Mouse (Mus musculus) left cerebral cortex, postnatal 36 days (tissue): ENCODE data around the gene Cfap43. TPM values are rescaled to one million over a fixed set of nuclear protein-coding genes. Genes with fewer than 3 reads are reported as not detected.

Experiments
- DNase-seq, 2 experiments: peaks; one replicate each; pipeline ENCODE4 v3.0.0; 2021 to 2022; ENCODE audit warnings: low spot score in 2 of 2, mixed read lengths in 1 of 2
- intact Hi-C: fragments of 180-260 bp; cut with DNase I; formaldehyde crosslinking; loops from one replicate; pipeline ENCODE4 v1.15.1; 2025
- microRNA-seq: library from miRNA; unstranded; fragments of <30 nt; microRNA quantifications from one replicate; pipeline ENCODE4 v1.2.0, GENCODE M21; 2022
- total RNA-seq, 2 experiments: library from RNA; stranded (reverse); gene quantifications; 2 replicates each; pipeline ENCODE4 v1.2.3; 2021

Cfap43 gene
- total RNA-seq, 2 experiments from 2014 or later: 0.29 to 0.39 TPM

DNA sequence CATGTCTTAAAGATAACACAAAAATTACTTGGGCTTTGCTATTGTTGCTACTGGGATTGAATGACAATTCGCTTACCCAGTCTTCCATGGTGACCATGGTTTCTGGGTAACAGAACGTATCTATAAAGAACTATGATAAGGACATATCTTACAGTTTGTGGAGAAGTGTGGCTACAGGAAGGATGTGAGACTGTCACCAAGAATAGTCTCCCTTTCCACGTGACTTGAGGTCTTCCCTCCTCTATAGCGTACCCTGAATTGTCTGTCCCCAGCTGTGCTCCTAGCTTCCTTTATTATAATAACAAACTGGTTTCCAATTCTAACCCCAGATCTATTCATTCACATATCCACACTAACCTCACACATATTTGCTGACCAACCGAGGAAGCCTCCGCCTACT is 223.4 kb downstream of the Cfap43 start:
- no peak for DNase-seq
- intact Hi-C loops: no loop called here

- intact Hi-C loops: no loop called here
- no peak for DNase-seq
Observed at GRCm38 (mm10) chr19:47691994-47692393, 227.1 kb downstream of the Cfap43 start, which contains the start of gene Col17a1. Col17a1 (minus strand) TSS chr19:47692094.

GRCm38 (mm10) chr19:47689592-47689991 is 229.5 kb downstream of the Cfap43 start:
- intact Hi-C loops: no loop called here
- no peak for DNase-seq

Small RNA genes lying within 50 kb of the gene (microRNA-seq; reads per million reads assigned to microRNA genes)
- gene Gm22240: not detected
- not detected for gene Mir8090

Other genes starting within 250 kb of the Cfap43 start
- under 1 TPM; 0.32 TPM for gene Col17a1, start 227.2 kb downstream of the Cfap43 start, total RNA-seq
- gene Sfr1, start 187.6 kb downstream of the Cfap43 start, total RNA-seq: 10 to 100 TPM; 83.9 to 90.7 TPM
- 10 to 100 TPM; 46.6 to 50.3 TPM for gene Gsto1, start 64.3 kb downstream of the Cfap43 start, total RNA-seq
- gene Gsto2, start 53.8 kb downstream of the Cfap43 start, total RNA-seq: 1 to 10 TPM; 2.2 to 2.7 TPM
- 1 to 10 TPM in 1 of 2 experiments, under 1 TPM in 1; 0.95 to 1.1 TPM for gene Itprip, start within 50 bp of the Cfap43 start, total RNA-seq
- gene Cfap58, start 18.4 kb upstream of the Cfap43 start, total RNA-seq: under 1 TPM; 0.29 to 0.30 TPM